Mouse (Mus musculus) megakaryocyte-erythroid progenitor cell, adult 5 weeks (primary cell): Measurements from ENCODE around the gene Gm16429. TPM values are rescaled to one million over a fixed set of nuclear protein-coding genes. Genes with fewer than 3 reads are reported as not detected.

Source experiments
- polyA plus RNA-seq: library from polyadenylated mRNA; stranded (reverse); fragments of >175 nt; gene quantifications from 2 replicates; pipeline ENCODE4 v1.2.3, GENCODE M21; 2012

The Gm16429 gene
- polyA plus RNA-seq, result not detected in 2 replicates

DNA sequence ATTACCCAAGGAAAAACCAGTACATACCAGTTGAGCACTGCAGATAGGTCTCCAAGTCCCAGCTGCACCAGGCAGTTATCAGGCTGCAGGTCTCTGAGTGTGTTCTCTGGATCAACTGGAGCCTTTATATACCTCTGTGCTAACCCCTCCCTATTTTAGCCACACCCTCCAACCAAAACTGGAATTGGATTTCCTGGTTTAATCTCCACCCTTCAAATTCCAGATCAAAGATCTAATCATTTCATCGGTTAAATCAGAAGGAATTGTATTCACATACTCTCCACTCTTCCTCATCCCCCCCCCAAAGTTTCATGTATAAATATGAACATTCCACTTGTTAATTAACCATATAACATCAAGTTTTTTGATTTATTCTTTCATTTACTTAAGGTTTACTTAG is at the start of gene Gm16429:
Gm16429 (minus strand) TSS at position 101 of the 400 bp plus-strand sequence.

Other genes with a start within 250 kb of the Gm16429 start
- not detected in 2 replicates for gene Gm7792, start 85.3 kb downstream of the Gm16429 start, polyA plus RNA-seq
- gene BC061212, start 141.5 kb upstream of the Gm16429 start, polyA plus RNA-seq, result not detected in 2 replicates
- not detected in 2 replicates for gene Gm6351, start 147.3 kb upstream of the Gm16429 start, polyA plus RNA-seq